Mouse (Mus musculus) cerebellum, adult 11-12 months (tissue): ENCODE data around the gene 6030452D12Rik.

Source experiments
- DNase-seq: peaks from one replicate; pipeline ENCODE4 v3.0.0; 2022

Gene 6030452D12Rik

DNA sequence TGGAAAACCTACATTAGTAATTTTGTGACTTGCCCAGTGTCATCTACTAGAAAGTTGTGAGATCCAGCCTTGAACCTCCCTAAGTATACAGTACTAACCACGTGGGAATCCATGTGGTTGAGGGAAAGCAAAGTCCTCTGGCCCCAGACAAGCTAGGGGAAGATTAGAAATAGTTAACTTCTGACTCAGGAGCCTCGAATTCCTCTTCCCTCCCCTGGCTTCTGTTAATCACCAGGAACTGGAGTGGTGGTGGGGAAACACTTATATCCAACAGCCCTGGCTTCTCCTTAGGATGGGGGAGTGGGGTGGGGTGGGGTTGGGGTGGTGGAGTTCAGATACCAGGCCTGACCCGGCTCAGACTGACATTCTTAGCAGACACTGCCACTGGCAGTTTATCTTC lies 18.4 kb downstream of the 6030452D12Rik start:
- DNase-seq: no peak

DNA sequence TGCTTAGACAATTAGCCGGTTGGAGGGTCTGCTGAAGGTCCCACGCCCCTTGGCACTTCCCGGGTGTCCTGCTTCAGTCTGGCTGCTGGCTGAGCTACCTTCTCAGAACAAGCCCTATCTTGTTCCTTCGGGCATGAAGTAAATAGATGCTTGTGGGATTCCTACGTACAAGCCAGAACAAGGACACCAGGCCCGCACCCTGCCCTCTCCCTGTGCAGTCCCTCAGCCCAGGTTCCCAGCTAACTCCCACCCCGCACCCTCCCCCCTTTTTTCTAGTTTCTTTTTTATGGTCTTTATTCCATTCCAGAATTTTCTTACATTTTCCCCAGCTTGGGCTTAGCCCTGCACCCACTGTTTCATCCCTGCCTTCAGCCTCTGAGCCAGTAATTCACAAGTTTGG lies 20.3 kb downstream of the 6030452D12Rik start:
- DNase-seq: no peak

DNA sequence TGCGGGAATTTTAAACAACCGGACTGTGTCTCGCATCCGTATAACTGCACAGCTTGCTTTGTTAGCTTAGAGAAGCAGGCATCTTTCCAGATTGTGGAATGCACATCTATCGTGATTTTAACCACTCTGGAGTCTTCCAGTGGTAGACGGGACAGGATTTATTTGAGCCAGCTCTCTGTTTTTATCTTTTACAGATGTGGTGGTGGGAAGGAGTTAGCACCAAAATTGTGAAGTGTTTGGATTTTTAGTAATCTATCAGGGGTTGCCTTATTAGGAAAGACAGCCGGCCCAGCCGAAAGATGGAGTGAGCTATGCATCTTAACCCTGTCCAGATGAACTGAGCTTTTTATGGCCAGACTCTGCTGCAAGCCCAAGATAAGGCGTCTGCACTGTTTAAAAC lies 21.5 kb downstream of the 6030452D12Rik start:
- no peak for DNase-seq

DNA sequence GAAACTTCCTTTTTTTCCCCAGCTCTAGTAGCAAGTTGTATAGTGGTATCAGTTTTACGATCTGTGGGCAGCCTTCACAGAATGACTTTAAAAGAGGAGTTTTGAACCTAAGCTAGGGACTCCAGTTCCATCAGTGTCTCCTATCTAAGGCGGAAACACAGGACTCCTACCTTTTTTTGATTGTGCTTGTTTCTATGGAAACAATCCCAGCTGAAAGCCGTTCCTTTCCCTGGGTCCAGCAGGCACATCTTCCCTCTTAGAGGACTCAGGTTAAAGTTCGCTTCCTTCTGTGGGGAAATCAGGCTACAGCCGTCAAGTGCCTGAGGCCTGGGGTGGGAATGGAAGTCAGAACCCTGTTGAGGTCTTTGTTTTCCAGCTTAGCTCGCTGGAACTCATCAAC lies 26.4 kb downstream of the 6030452D12Rik start:
- no peak for DNase-seq

DNA sequence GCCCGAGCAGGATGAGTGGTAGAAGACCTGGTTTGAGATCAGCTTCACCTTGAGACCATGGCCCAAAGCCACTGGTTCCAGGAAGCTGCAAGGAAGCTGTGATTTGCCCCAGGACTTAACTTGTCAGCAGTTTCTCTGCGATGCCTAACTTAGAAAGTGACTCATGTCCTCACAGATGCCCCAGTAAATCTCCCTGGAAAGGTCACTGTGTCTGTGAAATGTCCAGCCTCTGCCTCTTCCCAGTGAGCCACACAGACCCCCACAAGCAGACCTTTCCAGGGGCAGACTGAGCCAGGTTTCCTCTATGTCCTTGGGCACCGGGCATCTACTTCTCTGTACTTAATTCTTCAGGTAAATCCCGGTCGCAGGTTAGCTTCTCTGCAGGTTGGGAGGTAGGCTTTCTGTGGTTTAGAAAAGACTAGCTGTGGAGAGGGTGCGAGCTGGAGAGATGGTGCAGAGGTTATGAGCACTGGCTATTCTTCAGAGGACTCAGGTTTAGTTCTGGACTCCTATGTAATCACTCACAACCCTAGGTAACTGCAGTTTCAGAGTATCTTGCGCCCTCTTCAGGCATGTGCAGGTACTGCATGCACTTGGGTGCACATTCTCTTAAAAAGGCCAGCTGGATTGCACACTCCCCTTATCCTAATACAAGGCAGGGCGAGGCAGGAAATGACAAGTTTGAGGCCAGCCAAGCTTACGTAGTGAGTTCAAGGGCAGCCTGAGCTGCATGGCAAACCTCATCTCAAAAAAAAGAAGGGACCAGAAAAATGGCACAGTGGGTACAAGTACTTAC lies 27.1 kb downstream of the 6030452D12Rik start:
- DNase-seq: no peak

DNA sequence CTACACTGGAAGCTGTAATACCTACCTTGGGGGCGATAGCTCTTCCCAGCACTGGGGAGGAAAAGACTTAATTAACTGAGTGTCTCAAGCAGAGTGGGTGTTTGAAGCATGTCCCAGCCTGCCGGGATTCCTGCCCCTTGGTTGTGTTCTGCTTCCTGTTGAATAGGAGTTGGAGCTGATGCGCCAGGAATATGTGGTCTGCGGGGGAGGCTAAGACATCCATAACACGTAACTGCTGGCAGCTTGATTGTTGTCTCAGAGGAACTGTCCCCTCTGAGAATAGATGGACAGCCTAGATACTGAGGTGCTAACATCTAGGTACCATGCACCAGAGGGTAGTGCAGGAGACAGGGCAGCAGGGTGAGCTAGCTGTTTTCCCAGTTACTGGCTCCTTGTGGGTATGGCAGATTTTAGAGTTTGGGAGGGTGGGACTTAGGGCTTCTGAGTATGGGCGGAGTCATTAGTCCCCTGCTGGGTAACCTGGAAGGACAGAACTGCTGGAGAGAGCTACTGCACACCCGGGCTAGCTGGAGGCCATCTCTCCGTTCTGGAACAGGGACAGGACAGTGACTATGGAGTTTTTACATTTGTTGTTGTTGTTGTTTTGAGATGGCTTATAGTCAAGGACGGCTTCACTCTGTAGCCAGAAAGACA lies 28.4 kb downstream of the 6030452D12Rik start:
- no peak for DNase-seq

DNA sequence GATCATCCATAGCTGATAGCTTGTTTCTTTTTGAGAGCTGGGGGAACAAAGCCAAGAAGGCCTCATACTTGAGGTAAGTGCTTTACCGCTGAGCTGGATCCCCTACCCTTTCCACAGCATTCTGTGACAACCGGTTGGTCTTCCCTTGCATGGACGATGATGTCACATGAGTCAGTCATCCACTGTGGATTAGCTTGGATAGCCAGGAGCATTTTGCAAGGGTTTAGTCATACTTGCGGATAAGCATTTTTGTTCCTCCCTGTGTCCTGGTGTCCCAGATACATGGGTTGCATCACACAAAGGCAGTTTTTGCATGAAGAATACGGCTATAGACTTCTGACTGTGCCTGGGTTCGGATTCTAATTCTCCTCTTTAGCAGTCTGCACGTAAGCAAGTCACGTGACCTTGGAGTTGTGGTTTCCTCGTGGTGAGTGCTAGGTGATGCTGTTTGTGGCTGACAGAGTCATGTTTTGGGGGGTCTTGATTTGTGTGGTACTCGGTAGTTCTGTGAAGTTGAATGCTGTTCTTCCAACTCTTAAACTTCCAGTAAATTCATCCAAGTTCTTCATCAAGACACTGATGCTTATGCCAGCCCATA lies 29.7 kb downstream of the 6030452D12Rik start:
- no peak for DNase-seq

DNA sequence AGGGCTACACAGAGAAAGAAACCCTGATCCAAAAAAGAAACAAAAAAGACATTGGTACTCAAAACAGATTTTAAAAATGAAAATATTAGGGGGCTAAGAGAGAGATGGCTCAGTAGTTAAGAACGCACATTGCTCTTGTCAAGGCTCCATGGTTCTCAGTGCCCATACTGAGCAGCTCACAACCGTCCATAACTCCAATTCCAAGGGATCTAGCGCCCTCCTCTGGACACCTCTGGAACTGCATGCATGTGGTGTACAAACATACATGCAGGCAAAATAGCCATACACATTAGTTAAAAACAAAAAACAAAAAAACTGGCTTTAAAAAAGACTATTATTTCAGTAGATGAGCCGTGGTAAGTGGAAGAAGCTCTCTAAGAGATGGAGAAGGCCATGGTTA lies 30.2 kb downstream of the 6030452D12Rik start:
- no peak for DNase-seq

DNA sequence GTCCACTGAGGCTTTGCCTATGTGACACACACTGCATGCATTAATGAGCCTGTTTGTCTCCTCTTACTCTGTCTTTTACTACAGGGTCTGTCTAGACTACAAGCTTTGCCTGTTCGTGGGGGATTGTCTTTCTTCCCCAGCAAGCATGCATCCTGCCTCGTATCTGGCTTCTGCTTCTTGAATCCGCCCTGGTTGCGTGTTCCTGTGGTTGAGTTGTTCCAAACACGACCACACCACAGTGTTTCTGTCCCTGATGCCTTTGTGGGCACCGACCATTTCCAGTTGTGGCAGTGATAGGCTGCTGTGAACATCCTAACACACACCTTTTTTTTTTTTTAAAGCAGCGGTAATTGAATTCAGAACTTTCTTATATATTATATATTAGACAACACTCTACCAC lies 33.4 kb downstream of the 6030452D12Rik start:
- no peak for DNase-seq

DNA sequence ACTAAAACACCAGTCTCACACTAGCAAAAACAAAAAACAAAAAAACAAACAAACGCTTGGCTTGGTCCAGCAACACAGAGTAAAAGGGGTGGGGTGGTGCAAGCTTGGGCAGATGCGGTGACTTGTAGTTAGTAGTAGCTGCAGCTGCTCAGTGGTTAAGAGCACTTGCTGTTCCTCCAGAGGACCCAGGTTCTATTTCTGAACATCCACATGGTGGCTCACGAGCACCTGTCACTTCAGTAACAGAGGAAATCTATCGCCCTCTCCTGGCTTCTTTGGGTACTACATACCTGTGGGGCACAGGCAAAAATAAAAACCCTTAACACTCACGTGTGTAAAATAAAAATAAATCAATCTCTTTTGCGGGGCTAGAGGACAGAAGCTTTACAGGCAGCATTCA lies 34.1 kb downstream of the 6030452D12Rik start:
- DNase-seq: no peak

DNA sequence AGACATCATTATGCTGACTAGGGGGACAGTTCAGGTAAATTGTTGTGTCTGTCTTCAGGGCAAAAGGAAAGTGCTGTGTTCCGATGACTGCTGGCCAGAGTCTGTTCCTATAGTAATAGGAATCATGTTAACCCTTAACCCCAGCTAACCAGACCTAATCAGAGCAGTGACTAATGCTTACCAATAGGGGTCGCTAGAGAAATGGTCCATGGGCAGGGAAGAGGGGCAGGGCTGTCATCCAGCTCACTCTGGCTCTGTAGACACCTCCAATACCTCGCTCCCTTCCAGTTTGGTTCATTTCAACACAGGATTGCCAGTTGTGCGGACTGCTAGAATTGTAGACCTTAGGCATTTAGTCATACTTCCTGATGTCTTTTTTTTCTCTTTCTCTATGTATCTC lies 35.1 kb downstream of the 6030452D12Rik start:
- DNase-seq: no peak

DNA sequence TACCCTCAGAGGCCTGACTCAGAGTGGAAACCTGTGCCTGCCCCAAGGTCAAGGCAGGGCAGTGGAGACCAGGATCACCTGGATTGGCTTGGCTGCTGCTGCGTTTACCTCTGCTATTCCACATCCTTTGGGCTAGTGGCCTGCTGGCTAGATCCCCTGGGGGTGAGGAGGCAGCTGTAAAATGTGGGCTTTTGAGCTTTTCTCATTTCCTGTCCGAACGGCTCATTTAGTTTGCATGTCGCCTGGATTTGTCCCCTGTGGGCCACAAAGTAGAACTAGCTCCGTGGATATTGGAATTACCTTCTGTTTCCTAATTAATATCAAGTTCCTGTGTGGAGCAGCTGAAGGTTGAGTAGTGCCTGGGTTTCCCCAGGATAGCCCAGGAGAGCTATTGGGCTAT lies 38.9 kb downstream of the 6030452D12Rik start:
- DNase-seq: no peak

DNA sequence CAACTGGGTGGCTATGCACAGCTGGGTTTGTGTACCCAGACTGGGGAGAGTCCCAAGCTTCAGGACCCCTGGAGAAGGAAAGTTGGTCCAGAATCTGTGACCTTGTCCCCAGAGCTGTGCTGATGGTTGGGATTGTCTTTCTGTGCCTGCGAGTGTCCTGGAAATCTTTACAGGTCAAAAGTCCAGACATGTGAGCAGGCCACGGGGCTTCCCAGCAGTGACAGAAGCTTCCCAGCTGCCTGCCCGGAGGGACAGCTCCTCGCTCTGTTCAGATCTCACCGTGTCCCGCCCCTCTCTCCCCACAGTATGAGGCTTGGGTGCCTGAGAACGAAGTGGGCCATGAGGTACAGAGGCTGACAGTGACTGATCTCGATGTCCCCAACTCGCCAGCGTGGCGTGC lies 40.7 kb downstream of the 6030452D12Rik start:
- DNase-seq: no peak

DNA sequence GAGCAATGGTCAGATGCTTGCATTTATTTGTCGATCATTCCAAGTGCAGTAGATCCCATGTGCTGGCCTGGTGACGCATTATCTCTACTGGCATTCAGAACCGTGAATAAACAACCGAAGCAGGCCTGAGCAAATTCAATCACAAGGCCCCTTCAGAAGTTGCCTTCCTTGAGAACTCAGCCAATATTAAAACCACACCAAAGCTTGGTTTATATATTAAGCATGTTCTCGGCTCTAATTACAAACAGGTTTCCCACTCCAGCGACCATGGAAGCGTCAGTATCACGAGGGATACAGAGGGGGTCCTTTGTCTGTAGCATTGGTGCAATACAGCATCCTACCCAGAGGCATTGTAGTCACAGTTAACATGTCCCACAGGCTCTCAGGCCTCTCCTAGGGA lies 42.7 kb downstream of the 6030452D12Rik start:
- no peak for DNase-seq

DNA sequence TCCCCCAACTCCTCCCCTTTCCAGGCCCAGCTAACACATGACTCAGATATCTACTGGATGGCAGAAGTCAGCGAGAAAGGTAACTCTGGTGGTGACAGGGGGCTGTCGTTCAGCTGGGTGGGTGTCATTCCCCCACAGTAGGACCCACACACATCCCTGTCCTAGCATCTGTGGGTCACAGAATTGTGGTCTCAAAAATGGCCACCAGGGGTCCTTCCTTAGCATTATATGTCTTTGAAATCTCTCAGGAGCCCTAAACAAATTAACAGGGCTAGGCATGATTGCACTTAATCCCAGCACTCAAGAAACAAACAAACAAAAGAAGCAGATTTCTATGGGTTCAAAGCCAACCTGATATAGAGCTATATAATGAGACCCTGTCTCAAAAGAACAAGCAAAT lies 44.8 kb downstream of the 6030452D12Rik start:
- DNase-seq: no peak

DNA sequence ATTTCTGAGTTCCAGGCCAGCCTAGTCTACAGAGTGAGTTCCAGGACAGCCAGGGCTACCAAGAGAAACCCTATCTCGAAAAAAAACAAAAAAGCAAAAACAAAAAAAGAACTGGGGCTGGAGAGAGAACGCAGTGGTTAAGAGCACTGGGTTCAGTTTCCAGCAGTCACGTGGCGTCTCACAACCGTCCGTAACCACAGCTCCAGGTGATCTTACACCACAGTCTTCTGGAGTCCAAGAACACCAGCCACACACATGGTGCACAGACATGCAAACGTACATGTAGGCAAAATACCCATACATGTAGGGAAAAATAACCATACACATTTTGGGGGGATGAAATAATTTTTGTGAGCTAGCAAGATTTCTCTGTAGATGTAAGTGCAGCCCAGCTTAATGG lies 46.4 kb downstream of the 6030452D12Rik start:
- no peak for DNase-seq

DNA sequence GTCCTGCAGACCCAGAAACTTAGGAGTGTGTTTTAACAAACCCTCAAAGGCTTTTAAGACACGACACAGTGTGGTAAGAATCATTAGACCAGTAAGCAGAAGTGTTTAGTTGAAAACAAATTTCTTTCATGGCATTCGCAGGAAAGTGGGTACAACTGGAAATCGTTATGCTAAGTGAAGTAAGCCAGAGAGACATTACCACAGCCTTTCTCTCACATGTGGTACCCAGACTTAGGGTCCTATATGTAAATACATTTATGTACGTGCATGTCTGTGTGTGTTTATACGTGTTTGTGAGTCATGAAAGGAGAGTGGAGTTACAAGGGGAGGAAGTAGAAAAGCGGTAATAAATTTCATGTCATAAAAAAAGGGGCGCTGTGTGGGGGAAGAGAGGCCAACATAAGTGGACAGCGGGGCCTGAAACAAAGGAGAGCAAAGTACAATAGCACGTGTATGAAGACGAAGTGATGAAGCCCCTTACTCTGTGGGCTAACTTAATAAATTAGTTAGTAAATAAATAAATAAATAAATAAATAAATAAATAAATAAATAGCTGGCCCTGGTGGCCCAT lies 48.1 kb downstream of the 6030452D12Rik start:
- no peak for DNase-seq

DNA sequence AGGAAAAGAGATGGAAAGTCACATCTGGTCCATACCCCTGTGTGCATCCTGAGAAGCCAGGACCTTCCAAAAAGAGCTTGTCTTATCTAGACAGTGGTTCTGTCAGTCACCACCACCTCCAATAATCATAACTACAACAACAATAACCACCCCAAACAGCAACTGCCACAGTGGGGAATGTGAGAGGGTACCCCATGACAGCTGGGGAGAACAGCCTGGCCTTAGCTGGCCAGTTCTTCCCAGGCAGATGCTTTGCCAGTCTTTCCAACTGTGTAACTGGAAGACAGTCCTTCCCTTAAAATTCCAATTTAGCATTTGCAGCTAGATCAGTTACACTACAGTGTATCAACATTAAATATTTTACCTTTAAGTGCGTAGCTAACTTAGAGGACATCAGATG lies 50.6 kb downstream of the 6030452D12Rik start:
- DNase-seq: no peak

DNA sequence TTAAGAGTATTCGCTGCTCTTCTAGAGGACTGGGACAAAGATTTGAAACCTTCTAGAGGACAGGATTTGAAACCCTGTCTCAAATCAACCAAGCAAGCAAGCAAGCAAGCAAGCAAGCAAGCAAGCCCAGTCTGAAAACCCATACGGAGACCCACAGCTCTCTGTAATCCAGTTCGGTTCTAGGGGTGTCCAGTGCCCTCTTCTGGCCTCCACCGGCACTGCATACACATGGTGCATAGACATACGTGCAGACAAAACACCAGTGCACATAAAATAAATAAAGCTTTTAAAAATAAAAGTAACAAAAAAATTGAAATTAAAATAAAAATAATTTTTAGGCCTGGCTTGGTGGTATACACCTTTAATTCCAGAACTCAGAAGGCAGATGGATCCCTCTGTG lies 53.7 kb downstream of the 6030452D12Rik start:
- no peak for DNase-seq

DNA sequence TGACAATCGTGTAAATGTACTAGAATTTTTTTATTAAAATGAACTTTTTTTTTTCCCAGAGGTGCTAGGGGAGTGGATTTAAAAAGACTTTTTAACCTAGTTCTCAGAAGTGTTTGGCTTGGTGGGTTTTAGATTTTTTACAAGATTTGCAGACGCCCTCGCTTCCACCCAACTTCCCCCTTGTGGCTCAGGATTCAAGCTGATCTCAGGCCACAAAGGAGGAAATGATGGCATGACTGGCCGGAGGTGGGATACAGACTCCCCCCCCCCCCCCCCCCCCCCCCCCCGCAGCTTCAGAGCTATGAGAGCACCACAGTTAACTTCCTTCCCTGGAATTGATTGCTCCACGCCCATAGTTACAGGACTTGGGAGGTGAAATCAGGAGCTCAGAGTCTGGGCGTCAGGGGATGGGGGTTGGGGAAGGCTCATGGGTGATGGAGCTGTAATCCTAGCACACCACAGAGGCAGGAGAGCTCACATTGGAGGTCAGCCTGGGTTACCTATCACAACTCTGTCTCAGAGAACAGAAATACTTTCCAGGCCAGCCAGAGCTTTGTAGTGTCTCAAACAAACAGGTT lies 55.8 kb downstream of the 6030452D12Rik start:
- no peak for DNase-seq
